Mouse (Mus musculus) cerebellum, adult 8-10 months (tissue): Measurements from ENCODE around the gene Krt31.

Experiments used
- DNase-seq: peaks from one replicate; pipeline ENCODE4 v3.0.0; 2022

The Krt31 gene

DNA sequence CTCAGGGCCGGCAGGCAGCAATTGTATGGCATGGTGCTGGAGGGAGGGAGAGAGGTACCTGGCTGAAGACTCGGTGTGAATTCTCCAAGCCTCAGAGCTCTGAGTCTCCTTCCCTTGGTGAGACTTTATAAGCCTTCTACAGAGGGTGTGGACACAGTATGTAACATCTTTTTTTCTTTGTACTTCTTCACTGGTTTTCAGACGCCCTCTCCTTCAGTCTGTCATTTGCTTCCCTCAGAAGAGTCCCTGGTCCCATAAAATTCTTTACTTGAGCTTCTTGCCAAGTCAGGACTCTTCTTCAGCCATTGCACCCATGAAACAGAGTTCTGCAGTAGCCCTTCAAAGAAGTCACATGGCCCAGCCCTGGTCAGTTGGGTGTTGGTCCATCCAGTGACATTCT, at the start of gene Krt31:
Gene Krt31 (minus strand): TSS at position 101 of the 400 bp plus-strand sequence.
- no peak for DNase-seq

DNA sequence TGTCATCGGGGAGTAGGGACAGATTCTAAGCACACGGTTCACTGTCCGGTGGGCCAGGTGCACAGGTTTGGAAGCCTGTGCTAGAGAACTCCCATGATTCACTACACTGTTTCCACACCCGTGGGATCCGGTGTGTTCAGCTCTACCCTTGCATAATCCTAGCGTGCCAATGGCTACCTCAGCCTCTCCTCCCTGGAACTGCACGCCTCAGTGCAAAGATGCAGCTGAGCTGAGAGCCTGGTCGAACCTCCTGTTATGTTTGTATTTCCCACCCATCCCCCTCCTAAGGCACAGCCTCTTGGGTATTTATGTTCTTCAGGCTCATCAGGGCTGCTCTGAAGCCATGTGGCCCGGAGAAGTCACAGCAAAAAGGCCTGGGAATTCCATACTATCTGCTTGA, 47.5 kb upstream of the Krt31 start:
- DNase-seq, result no peak

DNA sequence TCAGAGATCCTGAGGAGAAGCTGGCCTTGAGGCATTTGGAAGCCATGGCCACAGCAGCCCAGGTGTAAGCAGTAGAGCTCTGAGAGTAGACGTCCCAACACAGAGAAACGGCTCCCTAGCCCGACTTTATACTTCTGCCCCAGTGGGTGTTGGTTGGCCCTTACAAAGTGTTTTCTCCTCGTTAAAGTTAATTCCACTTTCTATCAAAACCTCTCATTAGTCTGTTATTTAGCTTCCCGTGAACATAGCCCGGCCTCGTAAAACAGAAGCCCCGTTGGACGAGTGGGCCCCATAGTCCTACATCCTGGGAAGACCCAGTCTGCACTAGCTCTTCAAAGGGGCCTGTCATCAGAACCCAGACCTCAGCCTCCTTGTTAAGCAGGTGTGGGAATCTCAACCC, 45.8 kb upstream of the Krt31 start, which contains the start of gene Krt35:
Gene Krt35 (minus strand): TSS at position 101 of the 400 bp plus-strand sequence.
- DNase-seq, result no peak

DNA sequence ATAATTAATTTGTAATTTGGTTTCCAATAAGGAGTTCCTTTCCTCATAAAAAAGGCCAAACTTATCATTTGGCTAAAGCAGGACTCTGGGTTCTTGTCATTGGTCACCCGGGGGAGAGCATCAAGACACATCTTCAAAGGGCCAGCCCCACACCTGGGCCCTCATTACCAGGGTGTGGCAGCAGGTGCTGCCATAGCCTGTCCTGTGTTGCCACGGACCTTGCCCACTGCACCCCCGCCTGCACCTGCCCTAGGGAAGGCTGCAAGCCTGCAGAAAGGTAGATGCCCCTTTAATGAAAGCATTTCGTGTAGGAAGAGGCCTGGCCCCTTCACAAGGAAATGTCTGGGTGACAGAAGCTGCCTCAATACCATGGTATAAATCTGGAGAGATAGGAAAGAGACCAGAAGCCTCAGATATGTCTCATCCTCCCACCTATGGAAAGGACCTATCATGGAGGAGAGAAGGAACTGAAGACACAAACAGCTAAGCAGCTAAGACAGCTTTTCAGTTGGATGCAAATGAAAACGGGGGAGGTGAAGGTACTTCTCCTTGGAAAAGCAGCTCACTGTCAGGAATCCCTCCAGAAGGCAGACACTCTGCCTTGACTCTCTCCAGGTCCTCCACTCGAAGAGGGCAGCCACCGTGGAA, 38.2 kb upstream of the Krt31 start:
- no peak for DNase-seq

DNA sequence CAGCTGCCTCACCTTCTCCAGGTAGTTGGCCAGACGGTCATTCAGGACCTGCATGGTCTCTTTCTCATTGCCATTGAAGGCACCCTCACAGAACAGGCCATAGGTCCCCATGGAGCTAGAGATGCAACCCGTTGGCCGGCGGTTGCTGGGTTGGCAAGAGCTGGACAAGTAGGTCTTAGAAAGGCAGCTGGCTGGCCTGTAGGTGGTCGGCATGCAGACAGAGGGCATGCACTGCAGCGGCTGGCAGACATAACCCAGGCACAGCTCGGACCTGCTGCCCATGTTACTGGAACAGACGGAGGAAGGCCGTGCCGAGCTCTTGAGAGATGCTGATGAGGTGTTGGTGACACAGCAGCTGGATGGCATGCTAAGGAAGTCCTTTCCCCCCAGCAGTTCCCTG, 37.5 kb upstream of the Krt31 start, which contains the start of gene Krt32:
Gene Krt32 (minus strand): TSS at position 366 of the 400 bp plus-strand sequence.
- no peak for DNase-seq

DNA sequence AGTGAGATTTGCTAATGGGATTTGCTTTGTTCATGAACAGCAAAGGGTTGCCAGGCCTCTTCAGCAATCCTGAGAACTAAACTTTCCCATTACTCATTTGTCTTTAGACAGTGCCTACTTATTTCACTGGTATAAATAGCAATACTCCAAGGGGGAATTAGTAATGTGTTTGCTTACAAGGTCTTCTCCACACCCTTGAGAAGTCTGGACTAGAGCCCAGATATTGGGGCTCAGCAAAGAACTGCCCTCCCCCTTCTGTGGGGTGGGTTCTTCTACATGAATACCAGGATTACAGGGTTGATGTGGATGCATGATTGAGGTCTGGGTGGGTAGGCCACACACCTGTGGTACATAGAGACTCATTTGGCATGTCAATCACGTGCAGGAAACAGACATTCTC, 23.5 kb upstream of the Krt31 start:
- DNase-seq, result no peak

DNA sequence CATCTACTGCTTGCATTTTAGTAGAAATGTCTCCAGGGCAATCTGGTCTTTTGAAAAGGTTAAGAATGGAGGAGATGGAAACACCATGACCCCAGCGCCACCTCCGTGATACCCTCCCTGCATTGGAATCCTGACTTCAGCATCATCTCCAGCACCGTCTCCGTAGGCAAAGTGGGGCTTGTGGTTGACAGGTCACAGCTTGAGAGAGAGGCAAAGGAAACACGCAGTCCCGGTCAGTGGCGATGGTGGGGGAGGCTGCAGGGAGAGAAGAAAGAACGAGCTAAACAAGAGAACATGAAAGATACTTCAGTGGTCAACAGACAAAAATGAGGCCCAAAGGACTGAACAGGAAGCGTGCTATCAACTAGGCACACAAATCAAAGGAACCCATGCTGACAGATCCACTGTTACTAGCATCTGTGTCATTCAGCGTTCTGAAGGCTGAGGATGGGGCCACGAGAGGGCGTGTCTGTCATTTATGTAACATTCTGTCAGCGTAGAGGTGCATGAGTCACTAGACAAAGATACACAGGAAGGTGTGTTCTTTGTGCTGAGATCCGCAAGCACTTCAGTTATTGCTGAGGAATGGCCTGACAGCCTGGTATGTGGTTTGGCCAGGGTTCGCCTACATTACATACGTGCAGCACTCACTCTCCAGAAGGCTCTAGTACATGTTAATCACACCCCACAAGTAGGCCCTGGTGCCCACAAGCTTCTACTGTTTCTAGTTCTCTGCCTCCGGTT, 17.1 kb upstream of the Krt31 start:
- DNase-seq, result no peak

DNA sequence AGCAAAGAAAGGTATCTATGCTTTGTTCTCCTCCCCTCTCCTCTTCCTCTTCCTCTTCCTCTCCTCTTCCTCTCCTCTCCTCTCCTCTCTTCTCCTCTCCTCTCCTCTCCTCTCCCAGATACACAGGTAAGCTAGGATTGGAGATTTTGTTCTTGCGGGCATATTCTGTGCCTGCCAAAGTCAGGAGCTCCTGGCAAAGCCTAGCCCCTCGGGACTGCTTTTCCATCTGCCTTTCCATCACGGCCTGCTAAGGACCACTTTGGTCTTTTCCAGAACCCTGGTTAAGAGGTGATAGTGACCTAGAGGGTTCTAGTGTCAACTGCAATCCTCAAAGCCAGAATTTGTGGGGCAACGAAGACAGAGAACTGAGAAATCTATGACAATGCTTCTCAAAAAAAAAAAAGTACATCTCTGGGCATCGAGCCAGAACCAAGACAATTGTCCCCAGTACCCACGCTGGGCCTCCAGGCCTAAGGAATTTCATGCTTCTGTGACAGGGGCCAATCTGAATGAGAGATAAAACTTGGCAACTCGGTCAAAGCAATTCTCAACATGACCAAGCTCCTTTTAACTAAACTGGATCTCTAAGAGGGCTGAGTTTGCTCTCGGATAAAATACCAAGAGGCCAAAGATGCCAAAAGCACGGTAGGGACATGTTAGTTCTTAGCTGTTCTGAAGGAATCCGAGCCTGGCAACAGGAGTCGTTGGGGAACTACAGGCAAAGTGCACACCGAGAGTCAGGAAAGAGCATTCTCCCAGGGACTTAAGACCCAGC, 16.1 kb upstream of the Krt31 start:
- no peak for DNase-seq

DNA sequence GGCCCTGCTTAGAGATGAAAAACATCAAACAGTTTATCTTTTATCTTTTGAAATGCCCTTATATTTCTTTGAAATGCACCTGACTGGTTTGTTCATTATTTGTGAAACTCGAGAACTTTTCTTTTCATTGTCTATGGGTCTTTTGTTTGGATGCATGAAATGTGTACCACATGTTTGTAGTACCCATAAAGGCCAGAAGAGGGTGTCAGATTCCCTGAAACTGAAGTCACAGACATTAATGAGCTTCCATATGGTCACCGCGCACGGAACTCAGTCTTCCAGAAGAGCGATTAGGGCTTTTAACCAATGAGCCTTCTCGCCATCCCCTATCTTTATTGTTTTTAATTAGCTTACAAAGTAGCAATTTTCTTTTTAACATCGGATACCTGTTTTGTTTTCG, 8.5 kb upstream of the Krt31 start:
- DNase-seq, result no peak

DNA sequence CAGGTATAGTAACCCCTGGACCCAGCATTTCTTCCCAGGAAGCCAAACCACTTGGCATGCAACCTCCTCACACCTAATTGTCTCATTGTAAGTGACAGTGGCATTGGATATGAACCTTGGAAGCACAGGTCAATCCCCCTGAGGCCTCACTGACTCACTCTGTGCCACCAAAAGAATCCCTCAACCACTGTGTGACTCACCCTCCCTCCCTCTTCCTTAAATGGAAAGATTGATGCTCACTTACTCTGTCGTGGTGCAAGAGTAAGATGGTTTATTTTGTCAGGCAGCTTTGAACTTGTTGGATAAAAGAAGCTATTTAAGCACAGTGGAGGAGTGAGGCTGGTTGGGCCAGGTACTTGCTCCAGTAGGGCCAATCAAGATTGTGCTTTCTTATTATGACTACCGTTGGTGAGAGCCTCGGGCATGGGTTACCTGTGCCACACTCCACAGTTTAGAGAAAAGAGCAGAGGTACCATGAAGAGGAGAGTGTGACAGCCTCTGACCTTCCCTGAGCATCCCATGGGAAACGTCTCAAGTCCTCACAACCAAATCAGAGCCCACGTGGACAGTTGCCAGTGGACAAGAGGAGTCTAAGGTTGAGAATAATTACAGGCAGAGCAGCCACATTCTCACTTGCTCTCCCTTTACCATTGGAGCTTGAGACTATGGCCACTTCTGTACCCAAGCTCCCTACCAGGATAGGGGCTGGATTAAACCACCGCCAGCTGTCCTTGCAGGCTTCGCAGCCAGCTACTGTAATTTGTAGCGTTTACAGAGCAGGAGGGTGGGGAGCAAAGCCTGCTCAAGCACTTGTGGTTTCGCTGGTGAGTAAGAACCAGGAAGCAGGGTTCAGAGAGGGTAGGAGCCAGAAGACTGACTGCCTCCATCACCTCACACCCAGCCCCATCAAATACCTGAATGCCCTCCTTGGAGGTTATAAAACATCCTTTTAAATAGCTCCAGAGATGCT, 5.6 kb upstream of the Krt31 start:
- DNase-seq, result no peak

DNA sequence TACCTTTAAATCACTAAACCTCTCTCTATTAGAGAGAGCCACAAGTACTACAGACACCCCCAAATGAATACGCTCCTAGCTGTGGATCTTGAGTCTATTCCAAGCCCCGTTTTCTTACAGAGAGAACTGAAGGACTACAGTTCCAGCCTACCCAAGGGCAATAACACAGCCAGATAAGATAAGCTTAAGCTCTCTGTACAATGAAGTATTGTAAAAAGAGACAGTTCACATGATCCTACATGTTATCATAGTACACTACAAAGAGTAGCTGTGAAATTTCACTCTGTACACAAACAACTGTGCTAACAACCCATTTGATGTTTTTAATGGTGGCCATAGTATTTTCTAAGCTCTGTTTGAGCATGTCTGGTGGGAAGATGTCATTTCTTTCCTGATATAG, 3.2 kb downstream of the Krt31 start:
- DNase-seq, result no peak

DNA sequence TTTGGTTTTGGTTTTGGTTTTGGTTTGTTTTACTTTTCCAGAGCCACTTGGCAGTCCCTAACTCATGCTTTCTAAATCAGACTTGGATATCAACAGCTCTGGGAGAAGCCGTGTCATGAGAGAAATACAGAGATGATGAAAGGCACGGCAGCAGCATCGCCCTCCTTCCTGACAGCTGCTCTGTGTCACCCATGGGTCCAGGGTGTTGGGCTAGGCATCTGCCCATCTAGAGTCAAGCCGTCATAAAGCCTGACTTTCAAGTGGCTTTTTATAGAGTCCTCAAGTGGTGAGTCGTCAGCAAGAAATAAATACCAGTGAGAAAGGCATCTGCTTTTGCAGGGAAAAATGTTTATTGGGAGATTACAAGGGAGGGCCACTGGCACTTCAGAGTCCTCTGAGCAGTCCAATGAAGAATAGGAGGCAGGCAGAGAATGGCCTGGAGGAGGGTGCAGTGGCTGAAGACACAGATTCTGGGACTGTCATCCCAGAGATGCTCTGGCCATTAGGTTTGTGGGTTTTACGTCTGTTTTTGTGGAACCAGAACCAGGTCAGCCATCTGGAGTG, 4.0 kb downstream of the Krt31 start:
- DNase-seq, result no peak

DNA sequence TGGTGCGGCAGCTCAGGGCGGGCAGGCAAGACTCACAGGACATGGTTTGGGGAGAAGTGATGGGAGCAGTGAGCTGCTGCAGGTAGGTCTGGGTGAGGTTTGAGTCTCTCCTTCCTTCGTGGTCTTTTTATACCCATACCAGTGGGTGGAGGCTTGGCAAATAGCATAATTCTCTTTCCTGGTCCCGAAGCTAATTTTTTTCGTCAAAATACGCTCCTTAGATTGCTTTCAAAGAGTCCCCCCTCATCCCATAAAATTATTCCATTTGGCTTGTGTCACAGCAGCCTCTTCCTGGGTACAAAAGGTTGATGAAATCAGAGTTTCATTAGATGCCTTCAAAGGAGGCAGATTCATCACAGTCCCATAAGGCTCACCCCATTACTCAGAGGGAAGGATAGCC, 8.9 kb downstream of the Krt31 start, which contains the start of gene Krt34:
Gene Krt34 (minus strand): TSS at position 101 of the 400 bp plus-strand sequence.
- no peak for DNase-seq

DNA sequence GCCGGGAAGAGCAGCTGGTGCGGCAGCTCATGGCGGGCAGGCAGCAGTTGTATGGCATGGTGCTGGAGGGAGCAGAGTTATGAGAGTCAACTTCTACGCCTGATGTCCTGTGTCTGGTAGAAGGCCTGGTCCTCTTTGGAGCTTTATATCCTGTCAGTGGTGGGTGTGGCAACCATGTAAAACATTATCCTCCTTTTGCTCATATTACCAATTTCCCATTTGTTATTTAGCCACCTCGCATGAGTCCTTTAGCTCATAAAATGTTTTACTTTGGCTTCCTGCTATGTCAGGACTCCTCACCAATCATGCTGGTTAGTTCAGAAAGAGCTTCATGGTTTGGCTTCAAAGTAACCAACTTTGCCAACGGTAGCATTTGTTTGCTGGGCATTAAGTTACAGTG, 20.6 kb downstream of the Krt31 start, which contains the start of gene Krt33b:
Gene Krt33b (minus strand): TSS at position 101 of the 400 bp plus-strand sequence.
- DNase-seq, result no peak

DNA sequence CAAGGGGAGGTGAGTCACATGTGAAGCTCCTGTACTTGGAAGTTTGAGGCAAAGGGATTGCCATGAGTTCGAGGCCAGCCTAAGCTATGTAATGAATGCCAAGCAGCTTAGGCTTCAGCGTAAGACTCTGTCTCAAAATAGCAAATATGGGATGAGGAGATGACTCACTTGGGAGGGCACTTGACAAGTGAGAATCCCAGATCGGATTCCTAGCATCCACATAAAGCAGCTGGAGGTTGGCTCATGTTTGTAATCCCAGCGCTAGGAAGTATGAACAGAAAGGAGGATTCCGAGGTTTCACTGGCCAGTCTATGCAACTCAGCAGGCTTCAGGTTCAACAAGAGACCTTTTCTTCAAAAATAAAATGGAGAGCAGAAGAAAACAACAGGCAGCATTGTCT, 28.9 kb downstream of the Krt31 start:
- DNase-seq, result no peak

DNA sequence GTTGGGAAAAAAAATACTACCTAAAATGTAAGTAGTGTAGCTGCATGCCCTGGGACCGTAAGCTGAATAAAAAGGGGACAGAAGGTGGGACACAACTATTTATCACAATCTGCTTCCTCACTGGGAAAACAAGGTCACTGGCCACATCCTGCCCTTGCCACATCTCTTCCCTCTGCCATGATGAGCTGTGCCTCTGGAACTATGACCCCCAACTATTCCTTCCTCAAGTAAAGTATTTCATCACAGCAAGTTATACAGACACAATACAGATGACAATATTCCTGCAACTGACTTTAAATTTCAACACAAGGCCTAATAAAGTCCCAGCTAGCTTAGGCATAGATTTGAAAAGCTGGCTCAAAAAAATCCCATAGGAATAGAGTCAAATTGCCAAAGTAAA, 30.9 kb downstream of the Krt31 start:
- DNase-seq, result no peak

DNA sequence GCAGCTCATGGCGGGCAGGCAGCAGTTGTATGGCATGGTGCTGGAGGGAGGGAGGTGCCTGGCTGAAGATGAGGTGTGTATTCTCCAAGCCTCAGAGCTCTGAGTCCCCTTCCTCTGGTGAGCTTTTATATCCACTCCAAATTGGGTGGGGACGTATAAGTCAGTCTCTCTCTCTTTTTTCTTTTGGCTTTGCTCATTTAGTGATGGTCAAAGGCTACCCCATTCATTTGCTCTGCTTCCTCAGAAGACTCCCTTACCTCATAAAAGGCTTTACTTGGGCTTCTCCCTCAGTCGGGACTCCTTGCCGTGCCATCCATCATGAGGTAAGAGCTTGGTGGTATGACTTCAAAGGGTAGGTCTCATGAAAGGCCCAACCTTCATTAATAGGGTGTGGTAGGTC, 34.2 kb downstream of the Krt31 start, which contains the start of gene Krt33a:
Gene Krt33a (minus strand): TSS at position 101 of the 400 bp plus-strand sequence.
- no peak for DNase-seq

DNA sequence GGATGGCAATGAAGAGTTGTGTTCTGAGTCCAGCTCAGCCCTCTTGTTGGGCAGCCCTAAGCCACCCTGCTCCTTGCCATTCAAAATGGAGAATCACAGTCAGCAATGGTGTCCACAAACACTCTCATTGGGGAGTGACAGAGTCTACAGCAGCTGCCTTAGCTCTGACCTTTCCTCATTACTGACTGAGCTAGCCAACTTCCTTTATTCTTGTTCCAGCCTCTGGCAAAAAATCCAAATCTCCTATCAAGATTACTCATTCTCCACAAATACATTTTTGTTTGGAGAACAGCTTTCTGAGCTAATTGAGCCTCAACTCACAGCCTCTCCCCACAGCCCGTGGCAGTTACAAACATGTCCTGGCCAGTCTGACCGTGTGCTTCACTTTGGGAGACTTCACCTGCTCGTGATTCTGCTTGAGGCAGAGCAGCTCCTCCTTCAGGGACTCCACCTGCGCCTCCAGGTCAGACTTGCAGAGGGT, 36.6 kb downstream of the Krt31 start:
- DNase-seq, result no peak

DNA sequence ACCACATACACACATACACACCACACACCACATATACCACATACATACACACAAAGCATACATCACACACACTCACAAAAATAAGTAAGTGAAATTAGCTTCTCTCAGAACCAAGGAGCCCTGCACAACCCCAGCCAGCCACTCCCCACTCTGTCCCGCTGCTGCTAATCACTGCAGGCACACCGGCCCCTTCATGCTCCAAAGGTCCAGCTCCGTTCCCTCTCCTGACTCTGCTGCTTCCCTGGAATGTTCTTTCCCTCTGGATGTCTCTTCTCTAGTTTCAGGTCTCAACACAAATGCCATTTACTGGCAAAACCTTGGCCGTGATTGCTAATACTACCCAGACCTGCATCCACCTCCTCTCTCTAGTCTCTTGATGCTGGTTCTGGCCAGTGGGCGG, 39.7 kb downstream of the Krt31 start:
- DNase-seq, result no peak

DNA sequence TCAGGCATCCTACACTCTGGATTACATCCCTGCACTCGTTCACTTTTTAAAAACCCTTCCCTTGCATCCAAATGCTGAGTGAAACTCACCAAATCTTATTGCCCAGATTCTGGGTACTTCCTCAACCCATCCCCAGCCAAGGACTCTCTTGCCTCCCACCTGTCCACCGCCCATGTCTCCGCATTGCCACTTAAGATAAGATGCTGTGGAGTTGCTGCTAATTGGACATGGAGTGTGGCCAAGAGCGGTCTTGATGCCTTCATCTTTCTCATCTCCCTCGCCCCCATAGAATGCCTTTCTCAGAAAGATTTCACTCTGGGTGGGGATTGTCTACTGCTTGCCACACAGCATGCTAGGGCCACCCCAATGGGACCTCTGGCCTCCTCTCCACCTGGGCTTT, 42.0 kb downstream of the Krt31 start:
- DNase-seq, result no peak

DNA sequence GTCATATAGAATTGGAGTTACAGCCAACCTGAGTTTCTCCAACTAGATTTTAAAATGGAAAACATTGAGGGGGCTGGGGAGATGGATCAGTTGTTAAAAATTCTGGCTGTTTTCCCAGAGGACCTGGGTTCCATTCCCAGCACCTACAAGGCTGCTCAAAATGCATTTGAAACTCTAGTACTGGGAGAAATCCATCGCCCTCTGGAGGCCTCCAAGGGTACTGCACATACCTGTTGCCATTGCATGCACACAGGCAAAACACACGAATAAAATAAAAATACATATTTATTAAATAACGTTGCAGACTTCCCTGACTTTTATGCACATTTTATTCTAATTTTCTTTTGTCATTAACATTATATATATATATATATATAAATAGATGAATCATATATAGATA, 43.7 kb downstream of the Krt31 start:
- DNase-seq, result no peak

DNA sequence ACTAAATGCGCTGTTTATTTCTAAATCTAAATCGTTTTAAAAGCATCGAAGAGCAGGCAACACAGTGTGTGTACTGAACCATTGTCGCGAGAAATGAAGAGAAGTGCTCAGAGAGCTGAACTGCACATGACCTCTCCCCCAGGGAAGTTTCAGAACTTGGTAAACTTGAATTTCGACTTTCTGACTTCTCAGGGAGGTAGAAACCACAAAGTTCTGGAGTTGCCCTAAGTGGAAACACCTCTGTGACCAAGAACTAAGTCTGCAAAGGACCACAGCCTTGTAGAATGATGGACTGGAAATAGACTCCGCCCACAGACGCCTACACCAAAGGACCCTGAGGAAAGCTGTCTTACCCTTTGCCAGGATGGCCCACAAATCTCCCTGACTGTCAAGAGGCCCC, 44.4 kb downstream of the Krt31 start:
- DNase-seq, result no peak
